Mouse (Mus musculus): ENCODE measurements at regions not wholly inside any gene's neighbourhood (a gene's known extent, or its start where the extent isn't known, plus 50 kb on each side); places are given as distances from the start of the nearest gene placed in this dataset.
A peak's percentile ranks its signal among the peaks of the same experiment; 100 is the strongest.

DNA sequence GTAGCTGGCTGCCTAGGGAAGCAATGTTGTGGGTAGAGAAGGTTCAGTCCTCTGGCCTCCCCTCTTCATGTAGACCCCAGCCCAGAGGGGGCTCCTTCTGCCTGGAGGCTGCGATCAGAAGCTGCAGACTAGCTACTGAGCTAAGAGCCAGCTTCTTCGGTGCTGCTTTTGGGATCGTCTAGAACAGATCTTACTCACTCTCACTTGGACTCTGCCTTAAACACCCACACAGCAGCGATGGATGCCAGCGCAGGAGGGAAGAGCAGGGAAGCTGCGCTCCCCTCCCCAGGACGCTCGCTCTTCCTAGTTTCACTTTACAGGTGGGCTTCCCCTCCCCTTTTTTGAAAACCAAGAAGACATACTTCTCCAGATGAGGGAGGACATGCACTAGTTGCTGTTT lies 66.0 kb upstream of the Arhgap21 start:
- WGBS: 32% methylated on average over 8 of the region's 8 CpGs
- Histone ChIP-seq H3K9me3 (ENCODE audit: control insufficient read depth, low read length) (no peaks in the 10 kb centered on the region), H3K4me1 (replicated peaks; ENCODE audit: control insufficient read depth, insufficient read depth, low read length) (no peaks in the 10 kb centered on the region; the same call in 1 of the 2 replicates), H3K4me3 (ENCODE audit: low read depth, low read length) (peak overlapping the region; percentile 18), H3K9ac (ENCODE audit: low read depth, low read length) (no peak overlapping the region), H3K36me3 (ENCODE audit: control insufficient read depth, insufficient read depth, low read length) (no peaks in the 10 kb centered on the region), H3K4me2 (peak overlapping the region; percentile 42), H3K27ac (ENCODE audit: low read depth, low read length) (no peak overlapping the region), H3K27me3 (replicated peaks; ENCODE audit: control insufficient read depth, insufficient read depth, low read length) (no peaks in the 10 kb centered on the region)
- ATAC-seq (replicated peaks; ENCODE audit: low FRiP score) (no peak), DNase-seq (ENCODE audit: low spot score) (no peak)

DNA sequence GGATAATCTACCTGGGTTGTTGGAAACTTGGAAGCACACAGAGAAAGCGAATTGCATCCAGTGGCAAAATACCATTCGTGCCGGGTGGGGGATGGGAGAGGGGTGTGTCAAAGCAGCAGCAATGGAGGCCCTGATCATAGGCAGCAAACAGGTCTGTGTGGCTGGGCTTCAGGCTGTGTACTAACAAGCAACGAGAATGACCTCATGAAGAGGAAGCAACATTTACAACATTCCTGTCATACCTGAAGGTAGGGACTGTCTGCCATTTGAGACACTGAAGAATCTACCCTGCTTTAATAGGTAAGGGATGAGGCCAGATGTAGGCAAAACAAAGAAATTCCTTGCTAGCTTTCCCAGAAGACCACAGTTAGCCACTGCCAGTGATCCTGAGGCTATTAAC lies 62.0 kb upstream of the Arhgap21 start:
- Histone ChIP-seq H3K4me2 (no peak overlapping the region), H3K36me3 (ENCODE audit: control insufficient read depth, insufficient read depth, low read length) (no peaks in the 10 kb centered on the region), H3K27ac (ENCODE audit: low read depth, low read length) (no peak overlapping the region), H3K27me3 (replicated peaks; ENCODE audit: control insufficient read depth, insufficient read depth, low read length) (no peaks in the 10 kb centered on the region), H3K4me1 (replicated peaks; ENCODE audit: control insufficient read depth, insufficient read depth, low read length) (no peaks in the 10 kb centered on the region; the same call in 1 of the 2 replicates), H3K4me3 (ENCODE audit: low read depth, low read length) (no peak overlapping the region), H3K9me3 (ENCODE audit: control insufficient read depth, low read length) (no peaks in the 10 kb centered on the region), H3K9ac (ENCODE audit: low read depth, low read length) (no peak overlapping the region)
- 59% methylated on average over 4 of the region's 4 CpGs for WGBS
- DNase-seq (ENCODE audit: low spot score) (no peak), ATAC-seq (replicated peaks; ENCODE audit: low FRiP score) (no peak)

DNA sequence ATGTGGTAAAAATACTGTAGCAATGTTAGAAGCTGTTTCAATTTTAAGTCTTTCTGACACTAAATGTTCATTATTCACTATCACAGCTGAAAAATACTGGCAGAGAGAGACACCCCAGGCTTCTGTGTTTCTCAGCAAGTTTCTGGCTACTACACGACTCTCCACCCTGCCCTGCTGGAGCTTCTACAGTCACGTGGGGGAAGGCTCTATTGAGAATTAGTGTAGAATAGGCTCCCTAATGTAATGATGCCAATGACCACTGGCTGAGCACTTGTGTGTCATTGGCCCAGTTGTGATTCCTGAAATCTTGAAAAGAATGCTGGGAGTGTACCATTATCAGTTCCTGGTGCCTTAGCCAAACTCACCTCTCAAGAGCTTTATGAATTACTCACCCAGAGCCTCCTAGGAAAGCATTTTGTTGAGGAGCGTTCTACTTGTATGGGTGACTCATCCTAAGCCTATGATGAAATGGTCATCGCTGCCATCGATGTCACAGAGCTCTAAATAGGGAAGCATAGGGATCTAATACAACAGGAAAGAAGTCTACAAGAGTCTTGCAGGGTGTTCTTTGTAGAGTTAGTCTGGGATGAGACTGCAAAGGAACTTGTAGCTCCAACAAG lies 60.8 kb upstream of the Arhgap21 start:
- no peak overlapping the region for H3K4me3 ChIP-seq (ENCODE audit: low read depth, low read length)
- H3K4me2 ChIP-seq: no peak overlapping the region
- H3K4me1 ChIP-seq (replicated peaks; ENCODE audit: control insufficient read depth, insufficient read depth, low read length): no peaks in the 10 kb centered on the region
- 76% methylated on average over 5 of the region's 5 CpGs for WGBS
- DNase-seq (ENCODE audit: low spot score) (no peak), ATAC-seq (replicated peaks; ENCODE audit: low FRiP score) (no peak)
- no peak overlapping the region for H3K27ac ChIP-seq (ENCODE audit: low read depth, low read length)
- H3K36me3 ChIP-seq (ENCODE audit: control insufficient read depth, insufficient read depth, low read length): no peaks in the 10 kb centered on the region
- H3K27me3 ChIP-seq (replicated peaks; ENCODE audit: control insufficient read depth, insufficient read depth, low read length): no peaks in the 10 kb centered on the region
- H3K9ac ChIP-seq (ENCODE audit: low read depth, low read length): no peak overlapping the region
- H3K9me3 ChIP-seq (ENCODE audit: control insufficient read depth, low read length): no peaks in the 10 kb centered on the region

DNA sequence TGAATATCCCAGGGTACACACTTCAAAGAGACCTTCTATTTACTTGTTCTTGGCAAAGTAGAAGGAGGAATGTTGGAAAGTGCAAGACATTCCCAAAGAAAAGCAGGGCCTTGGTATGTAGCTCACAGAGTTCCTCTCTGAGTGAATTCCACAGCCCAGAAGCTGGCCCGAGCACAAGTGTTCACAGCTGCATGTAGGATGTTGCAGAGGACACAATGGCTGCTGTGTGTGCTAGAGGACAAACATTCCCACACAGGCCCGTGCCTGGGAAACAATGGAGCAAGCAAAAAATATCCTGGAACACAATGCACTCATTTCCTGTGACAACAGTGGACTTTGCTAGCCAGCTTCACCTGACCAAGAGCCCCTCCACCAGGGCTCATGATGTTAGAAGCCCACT lies 59.9 kb upstream of the Arhgap21 start:
- no peak overlapping the region for H3K27ac ChIP-seq (ENCODE audit: low read depth, low read length)
- H3K36me3 ChIP-seq (ENCODE audit: control insufficient read depth, insufficient read depth, low read length): no peaks in the 10 kb centered on the region
- no peaks in the 10 kb centered on the region for H3K27me3 ChIP-seq (replicated peaks; ENCODE audit: control insufficient read depth, insufficient read depth, low read length)
- ATAC-seq (replicated peaks; ENCODE audit: low FRiP score): no peak
- H3K4me1 ChIP-seq (replicated peaks; ENCODE audit: control insufficient read depth, insufficient read depth, low read length): no peaks in the 10 kb centered on the region
- no peak overlapping the region for H3K4me2 ChIP-seq
- no peak overlapping the region for H3K4me3 ChIP-seq (ENCODE audit: low read depth, low read length)
- 36% methylated on average over 2 of the region's 2 CpGs for WGBS
- H3K9ac ChIP-seq (ENCODE audit: low read depth, low read length): no peak overlapping the region
- H3K9me3 ChIP-seq (ENCODE audit: control insufficient read depth, low read length): no peaks in the 10 kb centered on the region
- DNase-seq (ENCODE audit: low spot score): no peak

DNA sequence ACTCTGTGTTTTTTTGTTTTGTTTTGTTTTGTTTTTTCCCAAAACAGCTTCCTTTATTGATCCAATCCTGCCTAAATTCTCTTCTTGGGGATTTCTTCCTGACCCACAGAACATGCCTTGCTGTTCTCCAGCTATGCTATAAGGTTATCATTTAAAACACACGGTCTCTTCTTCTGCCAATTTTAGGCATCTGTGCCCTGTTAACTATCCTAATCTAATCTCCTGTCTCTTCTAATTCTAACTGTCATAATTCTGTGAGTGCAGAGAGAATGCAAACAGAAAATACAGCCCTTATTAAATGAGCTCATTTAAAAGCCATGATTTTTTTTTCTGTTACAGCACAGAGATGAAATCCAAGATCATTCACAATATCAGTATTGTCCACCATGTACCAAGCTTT lies 49.9 kb upstream of the Arhgap21 start:
- no peak for DNase-seq (ENCODE audit: low spot score)
- no peaks in the 10 kb centered on the region for H3K36me3 ChIP-seq (ENCODE audit: control insufficient read depth, insufficient read depth, low read length)
- no peaks in the 10 kb centered on the region for H3K4me1 ChIP-seq (replicated peaks; ENCODE audit: control insufficient read depth, insufficient read depth, low read length)
- no peak overlapping the region for H3K9ac ChIP-seq (ENCODE audit: low read depth, low read length)
- no peak overlapping the region for H3K4me2 ChIP-seq
- H3K9me3 ChIP-seq (ENCODE audit: control insufficient read depth, low read length): no peaks in the 10 kb centered on the region
- WGBS: 42% methylated on average over 1 of the region's 1 CpGs
- H3K4me3 ChIP-seq (ENCODE audit: low read depth, low read length): no peak overlapping the region
- H3K27me3 ChIP-seq (replicated peaks; ENCODE audit: control insufficient read depth, insufficient read depth, low read length): no peaks in the 10 kb centered on the region
- H3K27ac ChIP-seq (ENCODE audit: low read depth, low read length): no peak overlapping the region
- no peak for ATAC-seq (replicated peaks; ENCODE audit: low FRiP score)

Measured in liver, embryonic 11.5 days (tissue).